Comparison of ENCODE assay signal across 11 mouse cellular contexts in the genomic region with DNA sequence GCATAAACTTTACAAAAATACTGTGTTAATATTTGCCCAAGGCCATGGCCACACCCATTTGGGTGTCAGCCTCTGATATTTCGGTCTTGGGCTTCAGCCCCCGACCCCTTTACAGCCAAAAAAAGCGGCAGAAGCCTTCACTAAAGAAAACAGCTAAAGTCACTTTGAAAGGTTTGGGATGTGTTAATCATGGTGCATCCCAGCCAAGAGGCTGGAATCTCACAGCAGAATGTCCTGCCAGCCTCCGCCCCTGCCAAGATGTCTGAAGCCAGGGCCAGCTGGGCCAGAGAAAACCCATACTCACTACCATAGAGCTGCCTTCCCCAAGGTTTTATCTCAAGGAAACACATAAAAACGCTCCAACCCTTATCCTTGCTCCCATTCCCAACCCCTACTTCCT. TPM values are rescaled to one million over a fixed set of nuclear protein-coding genes. Genes with fewer than 3 reads are reported as not detected.
A peak's percentile ranks its signal among the peaks of the same experiment; 100 is the strongest.
DNase-seq lines count a peak whose midpoint lies in the region; ATAC-seq and TF ChIP-seq lines count a peak whose summit lies in the region.
"Had no signal": no experiment of that assay in that cellular context is flagged by ENCODE, and none has a peak within 500 bp of the region (broad histone marks: within the 10 kb centered on the region; RNA-seq: fewer than 3 reads in every experiment).

No protein-coding gene starts in this region.

- H3K36me3 ChIP-seq in lung, embryonic 16.5 days (ENCODE audit: control insufficient read depth, insufficient read depth, low read length), result no peaks in the 10 kb centered on the region
- H3K36me3 ChIP-seq in kidney, embryonic 15.5 days, result no peaks in the 10 kb centered on the region
- H3K36me3 ChIP-seq: embryonic facial prominence, embryonic 12.5 days; G1E; hindbrain, embryonic 15.5 days had no signal

- H3K27me3 ChIP-seq in lung, embryonic 16.5 days (ENCODE audit: control insufficient read depth, insufficient read depth, low read depth, low read length), result peaks cover 2% of the 10 kb centered on the region; the same call in 1 of the 2 replicates
- H3K27me3 ChIP-seq in kidney, embryonic 15.5 days, result no peaks in the 10 kb centered on the region

- 0 out of 2 replicates have a peak, but pooled peaks have one; percentile 20 for ATAC-seq in lung, embryonic 16.5 days (ENCODE audit: low read depth)
- no peak for ATAC-seq in kidney, embryonic 15.5 days (replicated peaks; ENCODE audit: low FRiP score)

- no peak overlapping the region for H3K4me2 ChIP-seq in lung, embryonic 16.5 days (ENCODE audit: low read depth, low read length)
- H3K4me2 ChIP-seq in kidney, embryonic 15.5 days, result no peak overlapping the region
- H3K4me2 ChIP-seq: embryonic facial prominence, embryonic 12.5 days; hindbrain, embryonic 15.5 days had no signal

- H3K9ac ChIP-seq in lung, embryonic 16.5 days (ENCODE audit: low read length), result no peak overlapping the region
- no peak overlapping the region for H3K9ac ChIP-seq in kidney, embryonic 15.5 days
- H3K9ac ChIP-seq: embryonic facial prominence, embryonic 12.5 days; hindbrain, embryonic 15.5 days had no signal

- no peak for DNase-seq in lung, adult 2 months
- peak; percentile 45 for DNase-seq in cerebellum, adult 11 months
- peak; percentile 71 for DNase-seq in gastrocnemius, postnatal 10 days
- peak; percentile 24 for DNase-seq in lung, postnatal 25 days (ENCODE audit: low spot score)
- no peak for DNase-seq in thymus, postnatal 14 days
- DNase-seq: right cerebral cortex, adult 18-20 months had no signal

- no peaks in the 10 kb centered on the region for H3K9me3 ChIP-seq in lung, embryonic 16.5 days (ENCODE audit: control insufficient read depth, low read length)
- H3K9me3 ChIP-seq in kidney, embryonic 15.5 days (replicated peaks), result no peaks in the 10 kb centered on the region
- H3K9me3 ChIP-seq: embryonic facial prominence, embryonic 12.5 days; hindbrain, embryonic 15.5 days had no signal

- H3K4me3 ChIP-seq in lung, embryonic 16.5 days (ENCODE audit: low read length), result no peak overlapping the region
- no peak overlapping the region for H3K4me3 ChIP-seq in lung, adult 2 months (replicated peaks; ENCODE audit: extremely low read depth, low read depth, low read length)
- no peak overlapping the region for H3K4me3 ChIP-seq in kidney, embryonic 15.5 days (replicated peaks)
- H3K4me3 ChIP-seq: embryonic facial prominence, embryonic 12.5 days; hindbrain, embryonic 15.5 days had no signal

- no peak overlapping the region for H3K27ac ChIP-seq in lung, embryonic 16.5 days (ENCODE audit: low read length)
- no peak overlapping the region for H3K27ac ChIP-seq in kidney, embryonic 15.5 days
- H3K27ac ChIP-seq: embryonic facial prominence, embryonic 12.5 days; hindbrain, embryonic 15.5 days had no signal

- no peak for TF ChIP-seq CTCF in lung, adult 2 months (IDR thresholded peaks at IDR 0.05; ENCODE audit: insufficient read depth, low read length)

- 66% methylated on average over 5 of the region's 5 CpGs for WGBS in lung, embryonic 16.5 days
- 70% methylated on average over 5 of the region's 5 CpGs for WGBS in lung, adult 2 months
- 83% methylated on average over 5 of the region's 5 CpGs for WGBS in kidney, embryonic 15.5 days

- H3K4me1 ChIP-seq in lung, embryonic 16.5 days (replicated peaks; ENCODE audit: control insufficient read depth, insufficient read depth, low read length), result peaks cover 19% of the 10 kb centered on the region
- H3K4me1 ChIP-seq in lung, adult 2 months (ENCODE audit: control insufficient read depth, insufficient read depth, low read length), result peaks cover 14% of the 10 kb centered on the region
- peaks cover 44% of the 10 kb centered on the region for H3K4me1 ChIP-seq in kidney, embryonic 15.5 days
- H3K4me1 ChIP-seq: hindbrain, embryonic 15.5 days had no signal

- no peak for TF ChIP-seq POLR2A in lung, adult 2 months (IDR thresholded peaks at IDR 0.05; ENCODE audit: borderline replicate concordance, extremely low read depth, low read depth, low read length)

RNA-seq across cellular contexts. Expression of gene Ptpn3, which starts 20.7 kb away (rescaled TPM):
- polyA plus RNA-seq in lung, embryonic 16.5 days (2015; fragmentation: Nextera tagmentation; extraction: Ambion mirVana), result 3.9 and 5.5 TPM in 2 replicates
- polyA plus RNA-seq in lung, adult 2 months (2012; rRNA removed), result 7.8 and 10.8 TPM in 2 replicates
- total RNA-seq in gastrocnemius, postnatal 10 days (2021), result 10 to 100 TPM; 13.8 to 17.0 TPM
- polyA plus RNA-seq in kidney, embryonic 15.5 days (2015; fragmentation: Nextera tagmentation; extraction: Ambion mirVana), result 8.3 and 9.7 TPM in 2 replicates
- polyA plus RNA-seq: G1E had no signal

Comparison
In these comparisons a context has a peak if more than half of its experiments do, and no peak if none do; other contexts are left out.
1. DNase-seq: peak in cerebellum, adult 11 months (single experiment), gastrocnemius, postnatal 10 days (single experiment) and lung, postnatal 25 days (single experiment); none in lung, adult 2 months (single experiment) and thymus, postnatal 14 days (single experiment).